Mouse (Mus musculus) layer of hippocampus, adult 2 months (tissue): Measurements from ENCODE around the gene Gm11084. TPM values are rescaled to one million over a fixed set of nuclear protein-coding genes. Genes with fewer than 3 reads are reported as not detected.
A peak's percentile ranks its signal among the peaks of the same experiment; 100 is the strongest.

Source experiments
- DNase-seq, 2 experiments: peaks; one replicate each; pipeline ENCODE4 v3.0.0; 2022; ENCODE audit warnings: low spot score in 2 of 2
- H3K27ac ChIP-seq: fragments of 200-600 bp; 2 replicates; pipeline ENCODE4 v1.8.1; 2022
- H3K4me3 ChIP-seq: fragments of 200-600 bp; 2 replicates; pipeline ENCODE4 v1.8.1; 2022; ENCODE audit warnings: mild to moderate bottlenecking
- CTCF ChIP-seq: fragments of 200-600 bp; conservative IDR thresholded peaks from 2 replicates; pipeline ENCODE4 v1.8.1; 2022; ENCODE audit warnings: antibody characterized with exemption, mild to moderate bottlenecking, moderate library complexity
- total RNA-seq, 2 experiments: library from RNA; stranded (reverse); gene quantifications; 2 replicates each; pipeline ENCODE4 v1.2.3; 2021

The Gm11084 gene
- total RNA-seq, 2 experiments from 2014 or later = not detected

DNA sequence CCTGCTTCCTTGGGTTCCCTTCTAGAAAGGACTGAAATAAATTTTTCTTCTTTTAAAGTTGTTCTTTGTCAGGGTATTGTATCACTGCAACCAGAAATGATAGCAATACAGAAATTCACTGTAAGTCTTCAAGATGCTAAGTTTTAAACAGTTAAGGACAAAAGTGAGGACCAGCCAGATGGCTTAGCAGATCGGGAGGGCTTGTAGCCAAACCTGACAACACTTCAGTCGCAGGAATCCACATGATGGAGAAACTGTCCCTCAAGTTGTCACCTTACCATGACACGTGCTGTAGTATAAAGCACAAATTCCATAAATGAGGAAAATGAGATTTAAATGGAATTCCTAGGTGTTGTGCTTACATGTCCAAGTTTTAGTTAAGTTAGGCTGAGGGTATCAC is 3.3 kb downstream of the Gm11084 start:
- Histone ChIP-seq H3K4me3 (no peak overlapping the region), H3K27ac (no peak overlapping the region)
- no peak for TF ChIP-seq CTCF
- DNase-seq = no peak

DNA sequence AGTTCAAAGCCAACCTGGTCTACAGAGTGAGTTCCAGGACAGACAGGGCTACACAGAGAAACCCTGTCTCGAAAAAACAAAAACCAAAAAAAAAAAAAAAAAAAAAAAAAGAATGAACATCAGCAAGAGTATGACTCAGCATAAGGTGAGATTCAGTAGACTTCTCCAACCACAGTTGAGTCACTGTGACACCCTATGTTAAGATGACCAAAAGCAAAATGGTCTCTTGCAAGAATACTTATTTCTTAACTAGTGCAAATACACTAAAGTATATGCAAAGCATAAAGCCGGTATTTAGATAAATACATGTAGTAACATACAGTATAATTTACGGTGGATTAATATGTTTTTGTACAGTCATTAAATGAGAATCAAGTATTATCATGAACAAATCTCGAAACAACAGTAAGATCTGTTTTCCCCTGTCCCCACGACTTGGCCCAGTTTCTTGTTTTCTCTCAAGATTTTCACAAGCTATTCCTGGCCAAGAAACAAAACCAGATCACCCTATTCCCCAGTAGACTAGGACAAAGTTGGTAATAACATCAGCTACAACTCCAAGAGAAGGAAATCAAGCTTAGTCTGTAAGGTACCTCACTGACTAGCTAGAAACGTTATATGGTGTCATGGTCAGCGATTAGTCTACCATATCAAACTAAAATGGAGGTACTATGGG is 4.3 kb downstream of the Gm11084 start:
- TF ChIP-seq CTCF = no peak
- no peak for DNase-seq
- H3K4me3 ChIP-seq = no peak overlapping the region
- no peak overlapping the region for H3K27ac ChIP-seq

DNA sequence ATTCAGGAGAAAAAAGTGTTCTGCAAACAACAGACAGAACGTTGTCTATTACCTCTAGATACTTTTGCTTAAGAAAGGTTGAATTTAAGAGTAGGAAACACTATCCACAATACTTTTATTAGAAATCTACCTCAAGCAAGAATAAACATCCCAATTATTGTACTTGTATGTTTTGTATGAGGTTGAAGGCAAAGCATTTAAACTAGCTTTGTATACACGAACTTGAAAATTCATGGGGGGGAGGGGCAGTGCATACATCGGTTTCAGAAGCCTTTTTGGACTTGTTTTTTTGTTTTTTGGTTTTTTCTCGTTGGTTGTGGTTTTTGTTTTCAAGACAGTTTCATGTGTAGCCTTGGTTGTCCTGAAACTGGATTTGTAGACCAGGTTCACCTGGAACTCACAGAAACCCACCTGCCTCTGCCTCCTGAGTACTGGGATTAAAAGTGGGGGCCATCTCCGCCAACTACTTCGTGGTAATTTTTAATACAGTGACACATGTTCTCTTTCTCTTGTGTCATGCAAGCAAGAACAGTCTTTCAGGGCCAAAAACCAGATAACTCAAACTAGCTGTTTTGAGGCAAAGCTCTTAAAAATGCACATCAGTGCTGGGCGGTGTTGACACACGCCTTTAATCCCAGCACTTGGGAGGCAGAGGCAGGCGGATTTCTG is 4.9 kb downstream of the Gm11084 start:
- Histone ChIP-seq H3K27ac (peak overlapping the region; percentile 100), H3K4me3 (peak overlapping the region; percentile 97)
- TF ChIP-seq CTCF = no peak
- DNase-seq = no peak

DNA sequence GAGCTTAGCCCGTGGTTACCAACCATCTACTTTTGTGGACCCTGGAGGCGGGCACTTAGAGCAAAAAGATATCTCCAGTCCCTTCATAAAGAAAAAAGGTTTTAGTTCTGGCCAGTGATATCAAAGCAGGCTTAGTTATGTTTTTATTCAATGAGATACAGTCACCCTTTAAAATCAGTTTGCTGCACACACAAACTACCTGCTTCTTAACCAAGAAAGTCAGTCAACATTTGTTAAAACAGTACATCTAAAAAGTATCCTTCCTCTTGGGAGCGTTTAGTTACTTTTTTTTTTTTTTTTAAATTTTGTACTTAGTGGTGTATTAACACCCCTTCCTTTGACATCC is 5.5 kb downstream of the Gm11084 start:
- Histone ChIP-seq H3K27ac (peak overlapping the region; percentile 100), H3K4me3 (peak overlapping the region; percentile 97)
- no peak for TF ChIP-seq CTCF
- no peak for DNase-seq

DNA sequence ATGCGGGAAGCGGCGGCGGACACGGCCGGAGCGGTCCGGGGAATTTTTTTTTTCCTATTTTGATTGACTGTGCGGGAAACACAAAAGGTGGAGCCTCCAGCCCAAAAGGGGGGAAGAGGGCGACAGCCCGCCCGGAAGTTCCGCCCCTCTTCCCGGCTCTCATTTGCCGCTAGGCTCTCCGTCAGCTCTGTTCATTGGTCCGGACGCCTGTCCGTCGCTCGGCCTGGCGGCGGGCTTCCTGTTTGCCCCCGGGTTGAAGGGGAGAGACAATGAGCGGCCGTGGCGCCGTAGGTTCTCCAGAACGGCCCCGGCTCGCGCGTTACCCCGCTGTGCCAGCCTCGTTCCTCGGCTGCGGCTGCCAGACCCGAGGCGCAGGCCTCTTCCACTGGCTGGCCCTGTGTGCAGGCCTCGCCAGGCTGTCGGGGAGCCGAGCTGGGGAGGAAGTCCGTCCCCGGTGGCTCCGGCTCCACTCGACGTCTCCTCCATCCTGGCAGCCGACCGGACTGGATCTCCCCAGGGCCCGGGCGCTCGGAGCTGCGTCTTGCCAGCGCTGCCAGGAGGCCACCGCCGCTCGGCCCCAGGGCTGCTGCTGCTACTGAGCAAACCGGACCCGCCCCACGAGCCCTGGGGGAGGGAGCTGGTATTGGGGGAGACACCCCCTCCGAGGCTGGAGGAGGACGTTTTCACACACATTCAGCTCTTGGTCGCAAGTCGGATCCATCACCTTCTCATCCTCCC is 6.0 kb downstream of the Gm11084 start, which contains the start of gene Sp3:
TSS of gene Sp3 (minus strand) at position 110 of the 738 bp plus-strand sequence.
- TF ChIP-seq CTCF = peak; percentile 28

DNA sequence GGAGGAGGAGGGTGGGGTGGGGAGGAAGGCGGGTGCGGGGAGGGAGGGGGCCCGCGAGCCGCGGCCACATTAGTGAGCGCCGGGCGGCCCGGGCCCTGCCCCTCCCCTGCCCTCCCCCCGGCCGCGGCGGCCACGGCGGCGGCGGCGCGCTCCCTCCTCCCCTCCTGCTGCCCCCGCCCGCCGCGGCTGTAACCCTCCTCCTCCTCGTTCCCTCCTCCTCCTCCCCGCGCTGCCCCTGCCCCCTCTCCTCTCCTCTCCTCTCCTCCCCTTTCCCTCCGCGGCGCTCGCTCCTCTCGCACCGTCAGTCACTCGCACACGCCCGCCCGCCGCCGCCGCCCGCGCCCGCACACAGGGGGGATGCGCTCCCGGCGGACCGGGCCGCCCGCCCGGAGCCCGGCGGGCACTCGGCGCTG is 6.9 kb downstream of the Gm11084 start:
- H3K27ac ChIP-seq = peak overlapping the region; percentile 100
- peak overlapping the region; percentile 97 for H3K4me3 ChIP-seq
- peak; percentile 76 to 82 for DNase-seq
- TF ChIP-seq CTCF = no peak

More for the DNA sequence above, 6.0 kb downstream of the Gm11084 start, which contains the start of gene Sp3:
- Histone ChIP-seq H3K4me3 (peak within 1 kb of the TSS; percentile 97), H3K27ac (peak within 1 kb of the TSS; percentile 100)
- DNase-seq = peak; percentile 95 to 98

DNA sequence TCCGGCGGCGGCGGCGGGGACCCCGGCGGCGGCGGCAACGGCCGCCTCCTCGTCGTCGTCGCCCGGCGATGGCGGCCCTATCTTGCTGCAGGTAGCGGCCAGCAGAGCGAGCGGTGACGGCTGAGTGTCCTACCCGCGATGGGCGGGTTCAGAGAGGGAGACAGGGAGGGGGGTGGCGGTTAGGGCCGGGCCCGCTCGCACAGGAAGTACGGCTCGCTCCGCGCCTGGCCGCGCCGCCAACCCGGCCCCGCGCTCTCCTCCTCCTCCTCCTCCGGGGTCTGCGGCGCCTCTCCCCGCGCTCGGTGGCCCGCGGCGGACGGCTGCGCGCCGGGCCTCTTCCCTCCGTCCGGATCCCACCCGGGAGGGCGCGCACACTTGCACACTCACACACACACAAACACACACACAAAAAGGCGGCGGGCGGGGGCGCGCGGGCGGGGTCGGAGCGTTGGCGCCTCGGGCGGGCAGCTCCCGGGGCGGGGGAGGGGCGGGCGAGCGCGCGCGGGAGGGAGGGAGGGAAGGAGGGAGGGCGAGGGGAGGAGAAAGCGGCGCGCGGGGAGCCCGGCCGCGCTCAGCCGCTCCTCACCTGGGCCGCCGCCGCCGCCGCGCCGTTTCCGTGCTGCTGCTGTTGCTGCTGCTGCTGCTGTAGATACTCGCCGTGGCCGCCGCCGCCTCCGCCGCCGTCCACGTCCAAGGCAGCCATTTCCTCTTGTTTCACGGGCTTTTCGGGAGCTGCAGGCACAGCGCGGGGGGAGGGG is 7.4 kb downstream of the Gm11084 start:
- H3K27ac ChIP-seq = peak overlapping the region; percentile 100
- TF ChIP-seq CTCF = no peak
- peak overlapping the region; percentile 97 for H3K4me3 ChIP-seq
- DNase-seq = peak; percentile 75 to 80

DNA sequence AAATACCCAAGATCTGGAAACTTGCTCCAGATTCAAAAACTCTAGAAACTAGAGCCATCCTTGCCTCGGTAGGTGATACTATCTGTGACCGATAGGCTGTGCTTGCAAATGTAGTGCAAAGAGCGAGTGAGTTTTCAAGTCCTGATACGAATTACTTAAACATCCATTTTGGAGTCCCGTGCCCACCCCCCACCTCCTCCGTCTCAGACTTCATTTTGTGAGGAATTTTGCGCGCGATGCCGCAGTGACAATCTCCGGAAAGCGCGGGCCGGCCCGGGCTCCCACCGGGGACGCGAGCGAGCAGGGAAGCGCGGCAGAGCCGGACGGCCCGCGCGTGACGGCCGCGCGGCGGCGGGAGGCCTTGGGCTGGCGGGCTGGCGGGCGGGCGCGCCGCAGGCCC is 8.0 kb downstream of the Gm11084 start:
- peak overlapping the region; percentile 97 for H3K4me3 ChIP-seq
- DNase-seq = peak; percentile 13 to 16
- peak overlapping the region; percentile 100 for H3K27ac ChIP-seq
- peak; percentile 75 for TF ChIP-seq CTCF

DNA sequence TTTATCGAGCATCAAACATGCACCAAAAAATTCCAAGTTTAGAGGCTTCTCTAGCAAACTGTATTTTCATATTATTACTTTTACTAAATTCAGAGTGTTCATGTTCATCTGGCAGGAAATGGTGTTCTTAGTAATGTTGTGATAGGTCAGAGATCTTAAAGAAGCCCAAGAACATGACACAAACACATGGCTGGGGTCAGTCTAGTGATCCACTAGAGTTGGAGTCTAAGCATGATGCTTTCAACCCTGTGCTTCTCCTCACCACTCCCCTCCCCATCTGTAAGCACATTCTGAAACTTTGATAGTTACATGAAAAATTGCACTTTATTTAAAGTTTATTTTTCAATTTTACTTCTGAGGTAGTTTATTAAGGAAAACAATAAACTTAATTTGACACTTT is 9.2 kb downstream of the Gm11084 start:
- H3K4me3 ChIP-seq = peak overlapping the region; percentile 97; the same call in 1 of the 2 replicates

DNA sequence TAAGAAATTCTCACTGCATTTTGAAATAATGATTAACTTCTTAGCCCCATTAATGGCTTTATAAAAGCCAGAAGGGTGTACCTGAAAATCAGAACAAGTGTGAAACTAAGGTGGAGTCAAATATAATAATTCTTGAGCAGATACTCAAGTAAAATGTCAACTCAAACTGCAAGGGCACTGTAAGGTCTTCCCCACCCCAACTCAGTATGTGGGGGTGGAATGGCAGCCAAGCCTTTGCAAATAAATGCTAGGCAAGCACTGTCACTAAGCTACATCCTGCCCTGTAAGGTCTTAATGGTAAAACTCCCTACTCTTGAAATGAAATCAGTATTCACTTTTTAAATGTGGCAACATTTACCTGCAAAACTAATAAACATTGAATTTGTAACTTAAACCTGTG is 10.5 kb downstream of the Gm11084 start:
- no peak for DNase-seq
- no peak overlapping the region for H3K4me3 ChIP-seq
- no peak for TF ChIP-seq CTCF
- no peak overlapping the region for H3K27ac ChIP-seq

More for the DNA sequence above, 9.2 kb downstream of the Gm11084 start:
- no peak for TF ChIP-seq CTCF
- DNase-seq = no peak
- H3K27ac ChIP-seq = no peak overlapping the region

DNA sequence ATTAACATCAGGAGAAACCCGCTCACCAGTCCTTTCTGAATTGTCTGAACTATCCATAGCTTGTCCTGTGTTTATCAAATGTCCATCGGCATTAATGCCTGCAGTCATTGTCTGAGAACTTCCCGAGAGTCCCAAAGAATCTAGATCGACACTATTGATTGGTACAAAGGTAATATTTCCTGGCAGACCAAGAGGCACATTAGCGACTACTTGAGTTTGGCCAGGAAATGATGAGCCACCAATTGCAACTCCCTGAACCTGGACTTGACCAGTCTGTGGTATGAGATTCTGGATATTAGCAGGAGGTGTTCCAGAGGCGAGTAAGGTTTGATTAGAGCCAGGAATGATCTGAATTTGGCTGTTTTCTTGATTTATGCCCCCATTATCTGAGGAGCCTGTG is 15.7 kb downstream of the Gm11084 start:
- H3K27ac ChIP-seq = no peak overlapping the region
- DNase-seq = no peak
- no peak overlapping the region for H3K4me3 ChIP-seq
- no peak for TF ChIP-seq CTCF

DNA sequence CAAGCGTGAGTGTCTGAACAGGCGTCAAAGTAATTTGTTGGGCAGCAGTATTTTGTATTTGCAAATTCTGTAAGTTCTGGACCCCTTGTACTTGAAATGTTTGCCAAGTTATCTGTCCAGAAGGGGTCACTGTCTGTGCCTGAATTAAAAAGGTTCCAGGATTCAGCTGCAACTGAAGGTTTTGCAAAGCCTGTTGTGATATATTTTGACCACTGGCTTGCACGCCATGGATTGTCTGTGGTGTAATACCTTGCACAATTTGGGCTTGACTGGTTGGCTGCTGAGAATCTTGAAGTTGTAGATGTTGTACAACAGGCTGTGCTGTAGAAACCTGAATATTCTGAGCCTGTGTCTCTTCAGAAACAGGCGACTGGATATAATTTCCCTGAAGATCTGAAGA is 16.2 kb downstream of the Gm11084 start:
- DNase-seq = no peak
- 0 out of 2 replicates have a peak, but pooled peaks have one; percentile 13 for TF ChIP-seq CTCF
- H3K4me3 ChIP-seq = no peak overlapping the region
- H3K27ac ChIP-seq = no peak overlapping the region
